Mouse (Mus musculus) erythroblast, adult 5-6 weeks (primary cell): Measurements from ENCODE around the gene Rasgef1b. TPM values are rescaled to one million over a fixed set of nuclear protein-coding genes. Genes with fewer than 3 reads are reported as not detected.

Experiments
- ATAC-seq: replicated peaks from 2 replicates; pipeline ENCODE4 v1.8.0; 2016; ENCODE audit warnings: moderate number of reproducible peaks, mild to moderate bottlenecking, moderate TSS enrichment, inconsistent platforms; ENCODE audit not compliant: poor library complexity, low FRiP score, severe bottlenecking
- total RNA-seq, 2 experiments: library from RNA; stranded (forward) in 1 of 2; stranded (reverse) in 1 of 2; fragments of 150-400 nt in 1 of 2; fragments of 200-764, 138-1000 nt in 1 of 2; gene quantifications; 2 replicates each; pipeline versions ENCODE4 v1.2.3 to v1.2.4; 2015 to 2017; ENCODE audit warnings: low replicate concordance in 2 of 2

The Rasgef1b gene
- total RNA-seq, 2 experiments from 2014 or later = 1.3 TPM; not detected in 1

GRCm38 (mm10) chr5:99213211-99213610, 515.7 kb downstream of the Rasgef1b start:
- ATAC-seq = no peak

GRCm38 (mm10) chr5:99203475-99203874, 525.4 kb downstream of the Rasgef1b start:
- no peak for ATAC-seq

GRCm38 (mm10) chr5:99202074-99202837, 526.6 kb downstream of the Rasgef1b start:
- ATAC-seq = no peak

GRCm38 (mm10) chr5:99195436-99195835, 533.4 kb downstream of the Rasgef1b start:
- no peak for ATAC-seq

- no peak for ATAC-seq
These were observed 537.7 kb downstream of the Rasgef1b start for GRCm38 (mm10) chr5:99190941-99191800.

- ATAC-seq = no peak
These were observed 545.2 kb downstream of the Rasgef1b start for GRCm38 (mm10) chr5:99183637-99184036.

GRCm38 (mm10) chr5:99174608-99175385, 554.1 kb downstream of the Rasgef1b start:
- no peak for ATAC-seq

GRCm38 (mm10) chr5:99169836-99170235, 559.0 kb downstream of the Rasgef1b start:
- ATAC-seq = no peak

- ATAC-seq = no peak
These were observed 561.1 kb downstream of the Rasgef1b start for GRCm38 (mm10) chr5:99167767-99168166.

Other genes with a start within 250 kb of the Rasgef1b start
- gene Vamp9, start 177.2 kb upstream of the Rasgef1b start, total RNA-seq (2015; ENCODE audit: low replicate concordance) = not detected in 2 replicates
- gene Vamp9, start 177.2 kb upstream of the Rasgef1b start, total RNA-seq (2017; ENCODE audit: low replicate concordance) = not detected in 2 replicates
- 107 and 120 TPM in 2 replicates for gene Hnrnpd, start 249.9 kb upstream of the Rasgef1b start, total RNA-seq (2015; ENCODE audit: low replicate concordance)
- gene Hnrnpd, start 249.9 kb upstream of the Rasgef1b start, total RNA-seq (2017; ENCODE audit: low replicate concordance) = 56.6 and 94.7 TPM in 2 replicates
- 2.5 TPM in 1 of 2 replicates, not detected in the other for gene 4930524J08Rik, start 250.0 kb upstream of the Rasgef1b start, total RNA-seq (2015; ENCODE audit: low replicate concordance)
- gene 4930524J08Rik, start 250.0 kb upstream of the Rasgef1b start, total RNA-seq (2017; ENCODE audit: low replicate concordance) = 1.4 TPM in 1 of 2 replicates, not detected in the other